Mouse (Mus musculus): ENCODE measurements at regions not wholly inside any gene's neighbourhood (a gene's known extent, or its start where the extent isn't known, plus 50 kb on each side); places are given as distances from the start of the nearest gene placed in this dataset.

DNA sequence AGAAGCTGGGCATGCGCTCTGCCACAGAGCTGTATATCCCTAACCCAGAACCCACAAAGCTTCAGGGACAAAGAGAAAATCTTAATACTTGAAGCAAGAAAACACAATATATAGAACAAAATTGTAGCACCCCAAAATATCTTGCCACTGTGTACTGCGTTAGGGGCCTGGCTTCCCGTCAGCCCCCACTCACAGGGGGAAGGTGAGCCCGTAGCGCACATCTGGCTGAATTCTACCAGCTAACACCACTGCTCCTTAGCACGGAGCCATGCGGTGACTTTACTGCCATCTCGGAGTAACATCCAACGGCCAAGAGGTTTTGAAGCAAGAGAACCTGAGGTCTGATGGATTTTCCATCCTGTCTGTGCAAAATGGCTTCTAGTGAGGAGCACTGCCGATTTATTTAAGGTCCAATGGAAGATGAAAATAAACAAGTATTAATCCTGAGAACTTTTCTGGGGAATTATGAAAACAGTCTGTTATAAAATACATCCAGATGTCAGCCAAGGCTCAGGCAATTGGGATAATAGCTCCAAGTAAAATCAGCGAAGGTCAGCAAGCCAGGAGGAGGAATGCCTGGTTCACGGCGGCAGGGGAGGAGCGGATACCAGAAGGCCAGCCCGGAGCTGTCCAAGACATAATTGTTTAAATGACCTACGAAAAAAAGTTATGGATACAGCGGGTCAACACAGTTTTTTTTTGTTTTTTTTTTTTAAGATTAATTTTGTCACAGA, 170.0 kb upstream of the Zfp637 start:
- Histone ChIP-seq H3K27me3 (no peaks in the 10 kb centered on the region), H3K9me3 (replicated peaks) (no peaks in the 10 kb centered on the region), H3K36me3 (ENCODE audit: poor library complexity, severe bottlenecking) (no peaks in the 10 kb centered on the region), H3K9ac (no peak overlapping the region), H3K4me2 (no peak overlapping the region), H3K4me1 (no peaks in the 10 kb centered on the region), H3K4me3 (no peak overlapping the region), H3K27ac (no peak overlapping the region)
- no peak for ATAC-seq
- WGBS, result 81% methylated on average over 17 of the region's 17 CpGs

DNA sequence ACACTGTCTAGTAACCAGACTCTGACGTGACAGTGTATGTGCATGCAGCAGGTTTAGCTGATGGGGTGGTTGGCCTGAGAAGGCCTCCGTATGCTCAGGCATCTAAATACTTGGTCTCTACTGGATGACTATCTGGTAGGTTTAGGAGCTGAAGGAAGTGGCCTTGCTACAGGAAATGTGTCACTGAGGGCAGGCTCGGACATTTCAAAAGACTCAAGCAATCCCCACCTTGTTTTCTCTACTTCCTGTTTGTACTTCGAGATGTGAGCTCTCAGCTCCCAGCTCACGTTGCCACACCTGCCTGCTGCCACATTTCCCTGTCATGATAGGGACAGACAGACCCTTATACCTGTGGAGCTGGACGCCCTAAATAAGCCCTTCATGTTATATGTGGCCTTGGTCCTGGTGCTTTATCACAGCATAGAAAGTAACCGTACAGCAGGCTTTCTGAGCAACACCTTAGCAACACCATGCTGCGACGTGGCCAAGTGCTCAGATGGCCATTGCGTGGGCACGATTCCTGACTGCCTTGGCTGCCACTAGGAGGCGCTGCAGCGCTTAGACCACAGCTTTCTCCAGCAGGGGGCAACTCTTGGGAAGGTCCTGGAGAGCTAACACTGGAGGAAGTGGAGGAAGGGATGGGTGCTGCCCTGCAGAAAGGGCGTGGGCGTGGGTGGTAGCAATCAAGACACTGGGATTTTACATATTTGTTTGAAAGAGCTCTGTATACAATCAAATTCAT, 165.8 kb upstream of the Zfp637 start:
- Histone ChIP-seq H3K9me3 (replicated peaks) (no peaks in the 10 kb centered on the region), H3K4me1 (no peaks in the 10 kb centered on the region), H3K36me3 (ENCODE audit: poor library complexity, severe bottlenecking) (no peaks in the 10 kb centered on the region), H3K4me2 (no peak overlapping the region), H3K4me3 (no peak overlapping the region), H3K27ac (no peak overlapping the region), H3K27me3 (no peaks in the 10 kb centered on the region), H3K9ac (no peak overlapping the region)
- WGBS, result 66% methylated on average over 15 of the region's 15 CpGs
- ATAC-seq, result peak; percentile 45; the same call in 1 of the 2 replicates

DNA sequence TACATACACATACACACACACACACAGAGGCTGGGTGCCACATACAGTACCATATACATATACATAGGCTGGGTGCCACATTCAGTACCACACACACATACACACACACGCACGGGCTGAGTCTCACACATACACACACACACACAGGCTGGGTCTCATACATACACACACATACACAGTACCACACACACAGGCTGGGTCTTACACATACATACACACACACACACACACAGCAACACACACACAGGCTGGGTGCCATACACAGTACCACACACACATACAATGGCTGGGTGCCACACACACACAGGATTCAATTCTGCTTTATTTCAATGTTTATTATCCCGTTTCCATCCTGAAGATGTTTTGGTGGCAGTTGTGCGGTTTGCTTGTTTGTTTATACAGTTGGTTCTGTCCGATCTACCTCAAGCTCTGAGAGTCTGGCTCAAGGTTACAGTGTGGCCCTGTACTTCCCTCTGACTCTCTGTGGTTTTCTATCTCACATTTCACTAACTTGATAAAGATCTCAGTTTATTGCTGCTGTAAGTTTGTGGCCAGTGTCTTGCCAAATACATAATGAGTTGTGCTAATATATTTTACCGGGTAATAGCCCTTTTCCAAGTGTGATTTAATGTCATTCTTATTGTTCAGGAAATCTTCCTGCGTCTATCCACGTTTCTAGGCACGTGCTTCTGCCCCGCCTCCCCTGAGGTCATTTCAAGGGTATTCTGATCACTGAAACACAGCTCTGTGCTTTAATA, 164.7 kb upstream of the Zfp637 start:
- Histone ChIP-seq H3K9me3 (replicated peaks) (no peaks in the 10 kb centered on the region), H3K4me3 (no peak overlapping the region)
- WGBS, result 57% methylated on average over 10 of the region's 10 CpGs

GRCm38 (mm10) chr6:117677062-117677461, 163.9 kb upstream of the Zfp637 start:
- no peaks in the 10 kb centered on the region for H3K9me3 ChIP-seq (replicated peaks)
- no peak overlapping the region for H3K4me2 ChIP-seq
- no peaks in the 10 kb centered on the region for H3K4me1 ChIP-seq
- no peaks in the 10 kb centered on the region for H3K36me3 ChIP-seq (ENCODE audit: poor library complexity, severe bottlenecking)
- 61% methylated on average over 7 of the region's 7 CpGs for WGBS
- no peak overlapping the region for H3K4me3 ChIP-seq
- no peaks in the 10 kb centered on the region for H3K27me3 ChIP-seq
- H3K9ac ChIP-seq, result no peak overlapping the region
- no peak overlapping the region for H3K27ac ChIP-seq
- ATAC-seq, result no peak

More for the DNA sequence above, 164.7 kb upstream of the Zfp637 start:
- Histone ChIP-seq H3K4me1 (no peaks in the 10 kb centered on the region), H3K4me2 (no peak overlapping the region), H3K36me3 (ENCODE audit: poor library complexity, severe bottlenecking) (no peaks in the 10 kb centered on the region), H3K27ac (no peak overlapping the region), H3K9ac (no peak overlapping the region), H3K27me3 (no peaks in the 10 kb centered on the region)
- ATAC-seq, result 0 out of 2 replicates have a peak, but pooled peaks have one; percentile 13

DNA sequence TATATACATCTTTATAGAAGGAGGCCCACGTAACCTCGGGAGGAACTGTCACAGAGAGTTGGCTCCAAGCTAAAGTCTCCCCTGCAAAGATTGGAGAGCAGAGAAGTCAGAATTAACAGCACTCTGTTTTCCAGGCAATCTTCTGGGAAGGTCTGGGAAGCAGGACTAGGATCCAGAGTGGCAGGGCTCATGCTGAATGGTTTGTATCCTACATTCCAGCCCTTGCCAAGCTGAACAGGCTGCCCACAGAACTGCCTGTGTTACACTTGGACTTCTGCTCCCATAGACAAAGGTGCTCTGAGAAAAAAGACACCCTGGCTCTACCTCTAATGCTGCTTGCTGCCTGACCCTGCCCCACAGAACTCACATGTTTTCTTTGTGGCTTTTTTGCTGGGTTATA, 163.2 kb upstream of the Zfp637 start:
- H3K4me3 ChIP-seq, result no peak overlapping the region
- H3K27ac ChIP-seq, result no peak overlapping the region
- H3K4me1 ChIP-seq, result no peaks in the 10 kb centered on the region
- no peaks in the 10 kb centered on the region for H3K9me3 ChIP-seq (replicated peaks)
- 93% methylated on average over 2 of the region's 2 CpGs for WGBS
- no peak overlapping the region for H3K9ac ChIP-seq
- no peak for ATAC-seq
- no peaks in the 10 kb centered on the region for H3K27me3 ChIP-seq
- H3K4me2 ChIP-seq, result no peak overlapping the region
- no peaks in the 10 kb centered on the region for H3K36me3 ChIP-seq (ENCODE audit: poor library complexity, severe bottlenecking)

DNA sequence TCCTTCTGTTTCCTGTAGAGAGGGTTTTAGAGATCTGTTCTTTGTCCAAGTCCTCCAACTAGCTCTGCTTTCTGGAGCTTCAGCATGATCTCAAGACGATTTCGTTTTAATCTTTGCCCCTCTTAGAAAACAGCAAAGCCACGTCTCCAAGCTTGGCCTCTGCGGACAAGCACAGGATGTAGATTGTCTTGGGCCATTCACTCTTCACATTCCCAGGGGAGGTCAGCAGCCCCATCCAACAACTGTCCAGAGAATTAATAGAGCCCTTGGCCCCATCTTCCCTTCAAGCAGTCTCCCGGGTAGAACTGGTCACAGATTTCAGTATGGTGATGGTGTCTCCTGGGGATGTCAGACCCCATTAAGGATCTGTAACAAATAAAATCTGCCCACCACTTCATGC, 162.7 kb upstream of the Zfp637 start:
- H3K27ac ChIP-seq, result no peak overlapping the region
- H3K4me1 ChIP-seq, result no peaks in the 10 kb centered on the region
- no peak overlapping the region for H3K4me3 ChIP-seq
- no peaks in the 10 kb centered on the region for H3K27me3 ChIP-seq
- ATAC-seq, result no peak
- H3K9ac ChIP-seq, result no peak overlapping the region
- WGBS, result 77% methylated on average over 5 of the region's 5 CpGs
- H3K4me2 ChIP-seq, result no peak overlapping the region
- H3K9me3 ChIP-seq (replicated peaks), result no peaks in the 10 kb centered on the region
- no peaks in the 10 kb centered on the region for H3K36me3 ChIP-seq (ENCODE audit: poor library complexity, severe bottlenecking)

DNA sequence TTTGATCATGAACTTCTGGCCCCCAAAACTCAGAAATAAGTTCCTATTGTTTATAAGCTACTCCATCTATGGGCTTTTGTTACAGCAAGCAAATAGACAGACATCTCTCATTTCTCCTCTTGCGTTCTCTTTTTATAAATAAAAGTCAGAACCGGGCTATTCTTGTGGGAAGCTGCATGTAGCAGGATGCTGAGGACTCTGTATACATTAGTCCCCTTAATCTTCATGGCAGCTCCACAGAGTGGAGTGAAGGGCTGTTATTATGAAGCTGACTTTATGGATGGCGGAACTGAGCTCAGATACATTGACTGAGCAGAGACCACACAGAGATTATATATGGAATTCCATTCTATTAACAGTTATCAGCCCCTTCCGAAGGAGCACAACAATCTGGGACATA, 162.1 kb upstream of the Zfp637 start:
- no peak for ATAC-seq
- no peaks in the 10 kb centered on the region for H3K9me3 ChIP-seq (replicated peaks)
- H3K4me2 ChIP-seq, result no peak overlapping the region
- no peak overlapping the region for H3K27ac ChIP-seq
- H3K4me1 ChIP-seq, result no peaks in the 10 kb centered on the region
- no peaks in the 10 kb centered on the region for H3K27me3 ChIP-seq
- 88% methylated on average over 4 of the region's 4 CpGs for WGBS
- no peak overlapping the region for H3K9ac ChIP-seq
- no peaks in the 10 kb centered on the region for H3K36me3 ChIP-seq (ENCODE audit: poor library complexity, severe bottlenecking)
- H3K4me3 ChIP-seq, result no peak overlapping the region

DNA sequence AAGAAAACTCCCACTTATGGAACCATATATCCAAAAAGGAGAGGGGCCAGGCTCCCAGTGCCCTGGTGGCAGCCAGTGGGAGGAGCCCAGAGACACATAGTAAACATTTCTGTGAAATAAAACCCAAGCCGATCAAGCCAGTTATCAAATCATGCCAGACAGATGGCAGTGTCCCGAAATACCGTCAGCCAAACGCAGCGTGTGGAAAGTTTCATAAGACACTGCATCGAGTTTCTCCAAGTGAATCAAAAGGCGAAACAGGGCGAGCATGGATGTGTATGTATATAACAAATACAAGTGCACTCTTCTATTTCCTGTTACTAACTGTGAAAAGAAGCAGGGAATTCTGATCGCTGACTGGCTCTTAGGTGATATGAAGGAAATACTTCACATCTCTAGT, 154.8 kb upstream of the Zfp637 start:
- ATAC-seq, result no peak
- no peaks in the 10 kb centered on the region for H3K36me3 ChIP-seq (ENCODE audit: poor library complexity, severe bottlenecking)
- no peaks in the 10 kb centered on the region for H3K4me1 ChIP-seq
- 89% methylated on average over 9 of the region's 9 CpGs for WGBS
- H3K9ac ChIP-seq, result no peak overlapping the region
- H3K4me3 ChIP-seq, result no peak overlapping the region
- no peaks in the 10 kb centered on the region for H3K27me3 ChIP-seq
- no peak overlapping the region for H3K27ac ChIP-seq
- no peaks in the 10 kb centered on the region for H3K9me3 ChIP-seq (replicated peaks)
- H3K4me2 ChIP-seq, result no peak overlapping the region

DNA sequence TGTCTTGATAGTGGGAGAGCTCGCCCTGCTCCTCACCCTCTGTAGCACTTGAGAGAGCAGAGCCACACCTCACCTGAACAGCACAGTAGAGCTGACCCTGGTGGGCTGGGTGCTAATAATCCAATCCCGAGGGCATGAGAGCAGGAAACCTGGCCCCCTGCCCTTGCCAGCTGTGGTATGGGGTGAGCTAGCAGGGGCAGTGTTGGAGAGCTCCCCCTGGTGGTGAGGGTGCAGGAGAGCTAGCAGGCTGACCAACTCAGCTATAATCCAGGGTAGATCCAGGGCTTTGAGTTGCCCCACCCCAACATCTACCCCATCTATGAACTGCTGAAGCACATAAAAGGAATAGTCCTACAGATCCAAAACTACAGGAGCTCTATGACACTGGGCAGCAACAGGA, 153.9 kb upstream of the Zfp637 start:
- H3K4me2 ChIP-seq, result no peak overlapping the region
- 92% methylated on average over 2 of the region's 2 CpGs for WGBS
- no peaks in the 10 kb centered on the region for H3K36me3 ChIP-seq (ENCODE audit: poor library complexity, severe bottlenecking)
- no peak overlapping the region for H3K4me3 ChIP-seq
- ATAC-seq, result no peak
- H3K9ac ChIP-seq, result no peak overlapping the region
- no peak overlapping the region for H3K27ac ChIP-seq
- H3K4me1 ChIP-seq, result no peaks in the 10 kb centered on the region
- H3K9me3 ChIP-seq (replicated peaks), result no peaks in the 10 kb centered on the region
- no peaks in the 10 kb centered on the region for H3K27me3 ChIP-seq

DNA sequence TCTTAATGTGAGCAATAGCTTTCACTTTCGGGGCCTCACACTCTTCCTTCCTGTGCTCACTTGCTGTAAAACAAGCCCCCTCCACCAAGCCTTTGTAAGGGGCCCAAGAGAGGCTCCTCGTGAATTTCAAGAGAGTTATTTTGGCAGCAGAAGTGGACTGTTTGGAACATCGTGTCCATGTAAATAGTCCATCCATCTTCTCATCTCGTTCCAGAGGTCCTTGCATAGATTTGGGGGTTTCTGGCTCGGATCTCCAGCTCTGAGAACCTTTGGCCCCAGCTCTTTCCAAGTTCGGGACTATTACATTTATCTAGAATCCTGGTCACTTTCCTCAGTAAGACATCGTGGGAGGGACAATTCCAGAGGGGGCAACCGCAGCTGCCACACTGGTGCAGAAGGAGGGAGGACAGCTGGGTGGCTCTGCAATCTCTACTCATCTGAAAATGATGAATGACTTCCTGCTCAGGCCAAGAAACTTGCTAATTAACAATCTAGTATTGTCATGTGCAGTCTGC, 152.3 kb upstream of the Zfp637 start:
- Histone ChIP-seq H3K27ac (no peak overlapping the region), H3K27me3 (no peaks in the 10 kb centered on the region), H3K9ac (no peak overlapping the region), H3K4me1 (no peaks in the 10 kb centered on the region), H3K4me3 (no peak overlapping the region), H3K36me3 (ENCODE audit: poor library complexity, severe bottlenecking) (no peaks in the 10 kb centered on the region), H3K9me3 (replicated peaks) (no peaks in the 10 kb centered on the region), H3K4me2 (no peak overlapping the region)
- no peak for ATAC-seq
- WGBS, result 83% methylated on average over 8 of the region's 8 CpGs

- 85% methylated on average over 5 of the region's 5 CpGs for WGBS
- H3K36me3 ChIP-seq (ENCODE audit: poor library complexity, severe bottlenecking), result no peaks in the 10 kb centered on the region
- no peaks in the 10 kb centered on the region for H3K27me3 ChIP-seq
- H3K27ac ChIP-seq, result no peak overlapping the region
- no peak overlapping the region for H3K4me3 ChIP-seq
- no peak for ATAC-seq
- H3K4me2 ChIP-seq, result no peak overlapping the region
- H3K9ac ChIP-seq, result no peak overlapping the region
- no peaks in the 10 kb centered on the region for H3K4me1 ChIP-seq
- H3K9me3 ChIP-seq (replicated peaks), result no peaks in the 10 kb centered on the region
These were observed 140.7 kb upstream of the Zfp637 start for GRCm38 (mm10) chr6:117700286-117700685.

GRCm38 (mm10) chr6:117701547-117701946, 139.4 kb upstream of the Zfp637 start:
- 91% methylated on average over 5 of the region's 5 CpGs for WGBS

More at GRCm38 (mm10) chr6:117701547-117701946, 139.4 kb upstream of the Zfp637 start:
- H3K9me3 ChIP-seq (replicated peaks), result no peaks in the 10 kb centered on the region
- no peaks in the 10 kb centered on the region for H3K36me3 ChIP-seq (ENCODE audit: poor library complexity, severe bottlenecking)
- ATAC-seq, result no peak
- H3K27ac ChIP-seq, result no peak overlapping the region
- no peaks in the 10 kb centered on the region for H3K27me3 ChIP-seq
- H3K9ac ChIP-seq, result no peak overlapping the region
- H3K4me3 ChIP-seq, result no peak overlapping the region
- no peaks in the 10 kb centered on the region for H3K4me1 ChIP-seq
- H3K4me2 ChIP-seq, result no peak overlapping the region

Measured in forebrain, embryonic 13.5 days (tissue).